Mouse (Mus musculus) neutrophil, adult 65 days (primary cell): ENCODE data around the gene Pgrmc1. TPM values are rescaled to one million over a fixed set of nuclear protein-coding genes. Genes with fewer than 3 reads are reported as not detected.

ENCODE experiments used
- total RNA-seq: library from RNA; stranded (reverse); gene quantifications from 2 replicates; pipeline ENCODE4 v1.2.4, GENCODE M21; 2023

The Pgrmc1 gene
- 15.5 and 16.2 TPM in 2 replicates for total RNA-seq

GRCm38 (mm10) chrX:36597707-36598389, at the start of gene Pgrmc1:
Pgrmc1 (plus strand) TSS chrX:36598206.

GRCm38 (mm10) chrX:36644657-36645551, 46.9 kb downstream of the Pgrmc1 start, which contains the start of gene Akap17b:
Akap17b (minus strand) TSS chrX:36645395.

Other genes with a start within 250 kb of the Pgrmc1 start
- gene Gm6268, start 196.9 kb upstream of the Pgrmc1 start, total RNA-seq = not detected in 2 replicates
- gene Gm14569, start 106.4 kb upstream of the Pgrmc1 start, total RNA-seq = not detected in 2 replicates
- gene Akap17b, start 47.2 kb downstream of the Pgrmc1 start, total RNA-seq = 0.28 and 0.29 TPM in 2 replicates
- 1.1 and 1.5 TPM in 2 replicates for gene Slc25a43, start 145.5 kb downstream of the Pgrmc1 start, total RNA-seq
- gene Slc25a5, start 197.4 kb downstream of the Pgrmc1 start, total RNA-seq = 239 and 251 TPM in 2 replicates